Mouse (Mus musculus) olfactory bulb, adult 2 months (tissue): Measurements from ENCODE around the gene Ccdc155. TPM values are rescaled to one million over a fixed set of nuclear protein-coding genes. Genes with fewer than 3 reads are reported as not detected.

Experiments used
- H3K27ac ChIP-seq: fragments of 200-500 bp; 2 replicates; pipeline ENCODE4 v1.5.1; 2012; ENCODE audit warnings: low read depth, low read length; ENCODE audit not compliant: insufficient read depth
- H3K4me1 ChIP-seq: fragments of 200-500 bp; 2 replicates; pipeline ENCODE4 v1.6.1; 2012; ENCODE audit warnings: low read length; ENCODE audit not compliant: control insufficient read depth, insufficient read depth
- H3K4me3 ChIP-seq: fragments of 200-500 bp; 2 replicates; pipeline ENCODE4 v1.5.1; 2012; ENCODE audit warnings: mild to moderate bottlenecking, low read depth, low read length, moderate library complexity; ENCODE audit not compliant: insufficient read depth
- CTCF ChIP-seq: fragments of 200-500 bp; IDR thresholded peaks from 2 replicates; pipeline ENCODE4 v1.5.1; 2012; ENCODE audit warnings: low read depth, mild to moderate bottlenecking, low read length, moderate library complexity; ENCODE audit not compliant: insufficient read depth
- POLR2A ChIP-seq: fragments of 200-500 bp; IDR thresholded peaks from 2 replicates; pipeline ENCODE4 v1.6.1; 2012; ENCODE audit warnings: mild to moderate bottlenecking, low read depth, low read length, moderate library complexity; ENCODE audit not compliant: insufficient read depth
- WGBS: fragments of 180-500 bp; shearing (Covaris S2); methylation state at CpG from one replicate; pipeline ENCODE4 v1.1.7; 2018; 5-methylcytosine and 5-hydroxymethylcytosine counted together
- polyA plus RNA-seq: library from polyadenylated mRNA; stranded (reverse); fragments of >200 nt; gene quantifications from 2 replicates; pipeline ENCODE4 v1.2.4, GENCODE M21; 2012; ENCODE audit warnings: low replicate concordance; ENCODE audit not compliant: missing spikeins, insufficient read depth, insufficient read length

Ccdc155 gene
- polyA plus RNA-seq, 1 experiment: not detected

DNA sequence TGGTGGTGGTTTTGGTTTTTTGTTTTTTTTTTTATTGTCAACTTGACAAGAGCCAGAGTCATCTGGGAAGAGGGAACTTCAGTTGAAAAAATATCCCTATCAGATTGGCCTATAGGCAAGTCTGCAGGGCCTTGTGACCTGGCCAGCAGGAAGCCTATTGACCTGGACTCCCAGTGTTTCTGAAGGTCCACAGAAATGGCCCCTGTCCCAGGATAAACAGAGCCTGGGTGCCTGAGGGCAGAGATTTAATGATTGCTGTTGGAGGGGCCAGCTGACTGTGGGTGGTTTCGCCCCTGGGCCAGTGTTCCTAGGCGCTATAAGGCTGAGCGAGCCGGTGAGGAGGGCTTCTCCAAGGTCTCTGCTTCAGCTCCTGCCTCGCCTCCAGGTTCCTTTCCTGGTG, 9.0 kb upstream of the Ccdc155 start:
- WGBS: 92% methylated on average over 5 of the region's 5 CpGs
- H3K27ac ChIP-seq: no peak overlapping the region
- no peak overlapping the region for H3K4me3 ChIP-seq
- no peak for TF ChIP-seq CTCF
- no peak for TF ChIP-seq POLR2A
- H3K4me1 ChIP-seq: peaks cover 13% of the 10 kb centered on the region

DNA sequence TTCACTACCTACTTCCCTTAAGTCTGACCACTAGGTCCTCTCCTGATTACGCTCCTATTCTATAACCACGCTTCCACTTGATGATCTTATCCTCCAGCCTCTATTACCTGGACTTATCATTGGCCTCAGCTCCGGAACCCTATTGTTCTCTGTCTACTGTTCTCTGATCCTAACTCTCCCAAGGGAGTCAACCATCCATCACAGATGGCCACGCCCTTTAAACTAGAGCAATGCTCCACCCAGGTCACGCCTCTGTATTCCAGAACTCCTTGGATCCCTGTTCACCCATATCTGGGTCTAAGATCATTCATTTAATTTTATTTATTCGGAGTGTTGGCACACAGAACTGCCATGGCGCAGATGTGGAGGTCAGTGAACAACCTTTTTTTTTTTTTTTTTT, 7.7 kb upstream of the Ccdc155 start:
- Histone ChIP-seq H3K27ac (no peak overlapping the region), H3K4me3 (no peak overlapping the region), H3K4me1 (peaks cover 13% of the 10 kb centered on the region)
- TF ChIP-seq CTCF: no peak
- no peak for TF ChIP-seq POLR2A
- 84% methylated on average over 7 of the region's 7 CpGs for WGBS

DNA sequence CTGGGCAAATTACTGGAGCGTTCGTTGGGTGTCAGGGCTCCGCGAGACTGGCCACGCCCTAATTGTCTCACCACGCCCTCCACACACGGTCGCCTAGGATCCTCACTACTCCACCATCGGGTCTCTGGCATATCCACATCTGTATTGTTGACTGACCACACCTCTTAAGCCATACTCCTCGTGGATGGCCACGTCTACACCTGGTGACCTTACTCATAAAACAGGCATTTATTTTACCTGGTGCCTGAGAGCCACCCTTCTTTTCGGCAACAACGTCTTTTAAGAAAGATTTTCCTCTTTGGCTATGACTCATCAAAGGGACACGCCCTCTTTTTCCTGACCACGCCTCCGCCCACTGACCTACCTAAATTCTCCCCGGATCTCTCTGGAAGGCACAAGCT, 7.2 kb upstream of the Ccdc155 start, which contains the start of gene Dkkl1:
Gene Dkkl1 (minus strand): TSS at position 297 of the 401 bp plus-strand sequence.
- H3K4me1 ChIP-seq: peaks cover 13% of the 10 kb centered on the region
- no peak within 1 kb of the TSS for H3K4me3 ChIP-seq
- TF ChIP-seq CTCF (no peak), POLR2A (no peak)
- 6% methylated on average over 17 of the region's 17 CpGs for WGBS
- no peak within 1 kb of the TSS for H3K27ac ChIP-seq

DNA sequence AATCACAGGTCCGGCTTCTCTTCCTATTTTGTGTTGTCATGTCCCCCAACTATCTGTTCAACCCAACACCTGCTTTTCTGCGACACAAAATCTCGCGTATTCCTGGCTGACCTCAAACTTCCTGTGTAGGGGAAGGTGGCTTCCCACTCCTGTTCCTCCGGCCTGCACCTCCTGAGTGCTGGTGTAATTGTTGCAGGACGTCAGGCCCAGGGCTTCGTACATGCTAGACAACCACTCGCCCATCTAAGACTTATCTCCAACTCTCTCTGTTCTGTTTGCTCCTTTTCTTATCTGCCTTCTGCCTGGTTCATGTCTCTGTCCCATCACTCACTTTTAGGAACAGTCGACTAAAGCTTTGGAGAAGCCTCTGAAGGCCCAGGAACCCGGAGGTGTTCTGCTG, 6.4 kb upstream of the Ccdc155 start:
- no peak overlapping the region for H3K4me3 ChIP-seq
- TF ChIP-seq POLR2A (no peak), CTCF (no peak)
- peaks cover 7% of the 10 kb centered on the region; the same call in 1 of the 2 replicates for H3K4me1 ChIP-seq
- no peak overlapping the region for H3K27ac ChIP-seq
- WGBS: 79% methylated on average over 10 of the region's 10 CpGs

DNA sequence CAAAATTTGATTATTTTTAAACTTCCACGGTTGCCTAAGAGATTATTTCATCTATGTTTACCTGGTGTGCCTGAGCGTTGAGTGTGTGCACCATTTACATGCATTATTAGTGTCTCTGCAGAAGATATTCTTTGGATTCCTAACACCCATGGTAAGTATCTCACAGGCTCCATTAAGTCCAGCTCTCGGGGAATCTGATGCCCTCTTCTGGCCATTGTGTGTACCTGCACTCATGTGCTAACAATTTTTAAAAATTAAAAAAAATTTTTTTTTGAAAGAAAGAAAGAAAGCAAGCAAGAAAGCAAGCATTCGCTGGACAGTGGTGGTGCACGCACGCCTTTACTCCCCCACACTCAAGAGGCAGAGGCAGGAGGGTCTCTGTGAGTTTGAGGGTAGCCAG, 3.6 kb upstream of the Ccdc155 start:
- Histone ChIP-seq H3K4me1 (peaks cover 6% of the 10 kb centered on the region; the same call in 1 of the 2 replicates), H3K4me3 (no peak overlapping the region), H3K27ac (no peak overlapping the region)
- WGBS: 80% methylated on average over 6 of the region's 6 CpGs
- no peak for TF ChIP-seq CTCF
- no peak for TF ChIP-seq POLR2A

DNA sequence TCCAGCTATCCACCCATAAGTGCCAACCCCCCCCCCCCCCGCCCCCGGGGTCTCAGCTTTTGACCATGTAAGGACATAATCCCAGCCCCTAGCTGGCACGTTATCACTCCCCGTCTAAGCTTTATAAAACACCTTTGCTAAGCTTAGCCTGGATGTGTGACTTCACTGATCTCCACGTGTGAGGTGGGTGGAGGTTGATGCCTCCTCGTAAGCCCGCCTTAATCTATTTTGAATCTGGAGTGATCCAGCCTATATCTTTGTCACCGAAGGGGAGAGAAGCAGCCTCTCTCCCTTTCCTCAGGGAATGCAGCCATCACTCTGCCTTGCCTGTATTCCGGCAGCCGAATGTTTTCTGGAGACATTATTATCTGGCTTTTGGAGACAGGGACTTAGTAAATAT, 2.0 kb downstream of the Ccdc155 start:
- H3K4me1 ChIP-seq: peaks cover 7% of the 10 kb centered on the region; the same call in 1 of the 2 replicates
- TF ChIP-seq CTCF (no peak), POLR2A (no peak)
- H3K27ac ChIP-seq: no peak overlapping the region
- H3K4me3 ChIP-seq: no peak overlapping the region
- WGBS: 44% methylated on average over 10 of the region's 10 CpGs

DNA sequence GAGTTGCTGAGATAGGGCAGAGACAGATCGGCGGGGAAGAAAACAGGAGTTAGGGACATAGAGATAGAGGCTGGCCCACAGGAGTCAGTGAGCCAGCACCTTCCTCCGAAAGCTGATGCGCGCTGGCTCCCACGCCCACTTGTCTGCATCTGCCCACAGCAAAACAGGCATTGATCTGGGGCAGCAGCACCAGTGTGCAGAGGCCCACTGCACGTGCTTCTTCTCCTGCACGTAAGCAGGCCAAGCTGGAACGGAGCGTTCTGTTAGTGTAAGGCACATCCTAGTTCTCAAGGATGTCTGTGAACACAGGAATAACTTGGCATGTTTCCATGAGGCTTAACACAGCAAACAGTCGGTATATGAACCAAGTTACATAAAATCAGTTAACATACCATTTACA, 5.7 kb downstream of the Ccdc155 start:
- H3K4me1 ChIP-seq: peaks cover 8% of the 10 kb centered on the region; the same call in 1 of the 2 replicates
- TF ChIP-seq POLR2A (no peak), CTCF (no peak)
- no peak overlapping the region for H3K27ac ChIP-seq
- 72% methylated on average over 11 of the region's 11 CpGs for WGBS
- no peak overlapping the region for H3K4me3 ChIP-seq

DNA sequence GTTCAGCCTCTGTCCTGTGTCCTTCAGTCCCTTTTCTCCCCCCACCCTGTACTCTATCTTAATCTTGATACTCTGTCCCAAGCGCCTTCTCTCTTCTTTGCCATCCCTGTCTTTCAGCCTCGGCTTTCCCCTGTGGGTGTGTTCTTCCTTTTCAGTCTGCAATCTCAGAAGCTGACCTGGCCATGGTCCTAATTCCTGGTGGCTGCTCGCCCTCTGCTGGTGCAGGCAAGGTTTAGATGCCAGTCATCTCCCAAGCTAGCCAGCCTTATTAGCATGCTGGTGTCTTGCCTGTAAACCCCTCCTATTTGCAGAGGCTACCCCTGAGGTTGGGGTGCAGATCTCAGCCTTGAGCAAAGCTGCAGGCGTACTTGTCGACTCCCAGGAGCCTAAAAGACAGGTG, 6.3 kb downstream of the Ccdc155 start:
- Histone ChIP-seq H3K27ac (no peak overlapping the region), H3K4me3 (no peak overlapping the region), H3K4me1 (peaks cover 8% of the 10 kb centered on the region; the same call in 1 of the 2 replicates)
- 27% methylated on average over 5 of the region's 5 CpGs for WGBS
- no peak for TF ChIP-seq POLR2A
- TF ChIP-seq CTCF: peak; percentile 51

DNA sequence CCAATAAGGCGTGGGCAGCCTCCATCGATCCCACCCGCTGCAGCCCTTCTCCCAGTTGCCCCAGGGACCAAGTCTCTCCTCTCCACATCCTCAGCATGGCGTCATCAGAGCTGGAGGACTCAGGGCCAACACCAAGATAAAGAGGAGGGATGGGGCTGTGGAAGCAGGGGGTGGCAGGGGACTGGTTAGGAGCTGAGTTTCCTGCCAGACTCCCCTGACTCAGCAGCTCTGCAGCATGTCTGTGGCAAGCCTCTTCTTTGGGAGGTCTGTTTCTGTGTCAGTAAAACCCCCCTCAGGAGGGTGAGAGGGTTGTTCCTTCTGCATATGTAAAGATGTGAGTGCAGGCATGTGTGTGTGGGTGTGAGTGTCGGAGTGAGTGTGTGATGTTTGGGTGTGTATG, 7.7 kb downstream of the Ccdc155 start:
- TF ChIP-seq POLR2A (no peak), CTCF (no peak)
- Histone ChIP-seq H3K4me3 (no peak overlapping the region), H3K27ac (no peak overlapping the region), H3K4me1 (peaks cover 8% of the 10 kb centered on the region; the same call in 1 of the 2 replicates)
- 73% methylated on average over 5 of the region's 5 CpGs for WGBS

DNA sequence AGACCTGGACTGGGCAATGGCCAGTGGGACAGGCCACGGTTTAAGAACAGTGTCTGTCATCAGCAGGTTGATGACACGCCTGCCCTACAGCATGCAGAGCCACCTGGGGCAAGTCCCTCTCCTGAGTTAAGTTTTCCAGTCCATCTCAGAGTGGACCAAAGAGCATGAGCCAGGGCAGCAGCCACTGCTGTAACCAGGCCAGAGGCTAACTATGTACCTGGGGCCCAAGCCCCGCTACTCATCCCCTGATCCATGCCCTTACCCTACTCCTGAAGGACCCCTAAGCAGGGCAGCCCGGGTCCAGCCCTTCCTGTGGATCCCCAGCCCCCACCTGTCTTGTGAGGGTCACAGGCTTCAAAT, 8.5 kb downstream of the Ccdc155 start:
- no peak overlapping the region for H3K4me3 ChIP-seq
- 95% methylated on average over 4 of the region's 4 CpGs for WGBS
- no peak for TF ChIP-seq CTCF
- no peak for TF ChIP-seq POLR2A
- H3K4me1 ChIP-seq: peaks cover 8% of the 10 kb centered on the region; the same call in 1 of the 2 replicates
- no peak overlapping the region for H3K27ac ChIP-seq
